Mouse (Mus musculus): Measurements from ENCODE around the gene Tmem132d.
"Not testable (repeated sequence)": the region's sequence is repeated elsewhere in the genome, so short reads cannot be mapped to it uniquely, and the experiment has no call there.

The Tmem132d gene

DNA sequence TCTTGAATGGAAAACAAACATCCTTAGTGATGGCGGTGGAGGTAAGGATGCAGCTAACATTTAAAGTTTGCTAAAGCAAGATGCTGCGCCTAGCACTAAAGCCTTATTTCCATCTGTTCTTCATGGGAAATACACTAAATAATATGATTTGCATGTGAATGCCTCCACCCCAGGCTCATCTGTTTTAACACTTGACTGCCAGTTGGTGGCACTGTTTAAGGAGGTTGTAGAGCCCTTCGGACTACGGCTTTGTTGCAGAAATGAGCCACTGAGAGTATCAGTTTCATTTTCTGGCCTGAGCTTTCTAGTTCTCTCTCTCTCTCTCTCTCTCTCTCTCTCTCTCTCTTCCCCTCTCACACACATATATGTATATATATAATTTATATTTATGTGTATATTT is 632.0 kb downstream of the Tmem132d start:
- DNase-seq (ENCODE audit: low read depth, low spot score): peak; percentile 44

GRCm38 (mm10) chr5:127781221-127781620 is 651.7 kb downstream of the Tmem132d start:
- no peak for DNase-seq (ENCODE audit: low read depth, low spot score)

GRCm38 (mm10) chr5:127775749-127776148 is 657.1 kb downstream of the Tmem132d start:
- DNase-seq (ENCODE audit: low read depth, low spot score): no peak

GRCm38 (mm10) chr5:127758576-127758975 is 674.3 kb downstream of the Tmem132d start:
- DNase-seq (ENCODE audit: low read depth, low spot score): no peak

GRCm38 (mm10) chr5:127756671-127757423 is 676.0 kb downstream of the Tmem132d start:
- peak; percentile 14 for DNase-seq (ENCODE audit: low read depth, low spot score)

GRCm38 (mm10) chr5:127756011-127756410 is 676.9 kb downstream of the Tmem132d start:
- DNase-seq (ENCODE audit: low read depth, low spot score): no peak

GRCm38 (mm10) chr5:127755594-127755993 is 677.3 kb downstream of the Tmem132d start:
- no peak for DNase-seq (ENCODE audit: low read depth, low spot score)

- DNase-seq (ENCODE audit: low read depth, low spot score): no peak
These were observed 681.5 kb downstream of the Tmem132d start for GRCm38 (mm10) chr5:127751262-127751975.

GRCm38 (mm10) chr5:127749540-127749939 is 683.3 kb downstream of the Tmem132d start:
- not testable (repeated sequence) for DNase-seq (ENCODE audit: low read depth, low spot score)

- no peak for DNase-seq (ENCODE audit: low read depth, low spot score)
These were observed 691.5 kb downstream of the Tmem132d start for GRCm38 (mm10) chr5:127741331-127741730.

All from ES-CJ7 (cell line).